Mouse (Mus musculus) CD4-positive, CD25-positive, alpha-beta regulatory T cell, adult 4 months (primary cell): ENCODE measurements around the gene Degs2. TPM values are rescaled to one million over a fixed set of nuclear protein-coding genes. Genes with fewer than 3 reads are reported as not detected.

Experiments used
- ATAC-seq: one replicate; pipeline ENCODE4 v1.8.0; 2017
- polyA plus RNA-seq, 2 experiments: library from polyadenylated mRNA; unstranded; fragments of 100-300 nt; shearing (Covaris generic); gene quantifications; one replicate each; pipeline ENCODE4 v1.2.1; 2017

The Degs2 gene
- polyA plus RNA-seq, 2 experiments from 2014 or later = 7.4 to 7.8 TPM

DNA sequence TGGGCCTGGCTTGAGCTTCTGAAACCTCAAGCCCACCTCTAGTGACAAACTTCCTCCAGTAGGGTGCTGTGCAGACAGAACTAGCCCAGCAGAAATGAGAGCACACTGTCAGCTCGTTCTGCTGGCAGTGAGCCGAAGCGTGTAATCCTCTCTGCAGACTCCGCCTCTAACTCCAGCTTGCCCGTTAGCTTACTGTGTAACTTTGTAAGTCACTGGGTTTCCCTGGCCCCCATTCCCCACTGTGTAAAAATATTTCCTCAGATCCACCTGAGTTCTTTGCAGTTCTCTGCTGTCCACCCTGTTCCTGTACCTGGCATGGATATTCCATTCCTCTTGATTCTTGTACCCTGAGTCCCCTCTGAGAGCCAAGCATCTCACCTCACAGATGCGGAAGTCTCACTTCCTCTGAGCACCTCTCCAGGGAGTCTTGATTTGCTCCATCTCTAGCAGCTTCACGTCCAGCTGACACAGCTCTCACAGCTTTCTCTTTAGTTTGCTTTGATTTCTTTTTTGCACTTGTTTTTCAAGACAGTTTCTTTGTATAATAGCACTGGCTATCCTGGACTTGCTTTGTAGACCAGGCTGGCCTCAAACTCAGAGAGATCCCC, 51.0 kb downstream of the Degs2 start:
- no peak for ATAC-seq

DNA sequence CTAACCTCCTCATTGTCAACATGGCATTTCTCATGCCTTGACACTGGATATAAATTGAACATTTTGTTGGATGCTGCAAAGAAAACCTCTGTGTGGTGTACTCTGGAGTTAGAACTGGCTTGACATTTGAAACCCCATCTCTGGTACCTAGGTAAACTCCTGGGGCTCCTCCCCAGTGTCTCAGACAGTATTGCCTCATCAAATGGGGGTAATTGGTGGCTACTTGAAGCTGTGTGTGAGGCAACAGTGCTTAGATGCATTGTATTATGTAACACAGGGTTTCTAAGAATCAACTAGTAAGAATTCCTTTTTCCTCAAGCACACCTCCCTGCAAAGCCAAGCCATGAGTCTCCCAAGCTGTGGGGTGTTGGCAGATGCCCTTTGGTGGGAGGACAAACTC, 54.3 kb downstream of the Degs2 start:
- ATAC-seq = no peak

DNA sequence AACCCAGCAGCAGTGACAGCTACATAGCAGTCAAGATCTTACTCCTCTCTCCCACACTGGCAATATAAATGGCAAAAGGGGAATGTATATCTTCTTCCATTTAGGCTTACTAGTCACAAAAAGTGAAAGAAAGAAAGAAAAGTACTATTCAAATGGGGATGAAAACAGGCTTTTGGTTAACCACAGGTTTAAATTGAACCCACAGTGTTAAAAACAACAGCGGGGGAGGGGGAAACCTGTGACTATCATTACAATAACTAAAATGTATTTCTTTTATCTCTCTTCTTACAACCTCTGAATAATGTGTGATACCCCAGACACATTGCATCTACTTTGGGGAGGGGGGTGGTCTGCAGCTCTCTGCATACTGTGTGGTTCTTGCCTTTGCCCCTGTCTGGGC, 55.9 kb downstream of the Degs2 start:
- peak; percentile 82 for ATAC-seq

DNA sequence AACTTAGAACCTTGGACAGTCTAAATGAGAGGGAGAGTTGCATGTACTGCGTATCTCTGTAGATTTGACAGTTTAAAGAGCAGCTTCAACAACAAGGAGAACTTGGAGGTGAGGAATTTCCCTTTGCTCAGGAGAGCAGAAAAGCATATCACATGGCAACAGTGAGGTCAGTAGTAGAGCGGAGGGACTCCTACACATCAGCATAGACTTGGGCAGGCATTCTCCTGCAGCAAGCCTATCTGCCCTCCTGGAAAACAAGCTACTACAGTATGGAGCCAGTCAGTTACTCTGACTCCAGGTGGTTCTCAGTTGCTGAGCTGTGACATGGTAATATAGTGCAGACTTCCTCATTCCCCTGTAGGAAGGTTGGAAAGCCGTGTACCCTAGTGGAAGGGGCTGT, 60.1 kb downstream of the Degs2 start:
- ATAC-seq = no peak

DNA sequence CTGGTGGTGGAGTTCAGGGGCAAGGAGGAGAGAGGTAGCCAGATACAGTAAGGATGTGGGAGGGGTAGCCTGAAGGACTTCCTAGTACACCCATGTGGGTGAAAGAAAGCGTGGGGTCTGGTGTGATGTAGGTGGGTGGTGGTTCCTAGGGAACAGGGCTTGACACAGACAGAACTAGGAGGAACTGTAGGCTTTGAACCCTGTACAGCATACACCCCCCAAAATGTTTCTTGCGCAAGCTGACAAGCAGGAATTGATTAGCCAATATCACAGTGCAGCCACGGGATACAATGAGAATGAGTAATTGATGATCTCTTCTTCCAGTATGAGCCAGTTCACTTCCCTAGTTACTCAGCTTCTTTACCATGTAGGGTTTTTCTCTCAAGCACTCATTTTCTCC, 63.0 kb downstream of the Degs2 start:
- no peak for ATAC-seq

GRCm38 (mm10) chr12:108637440-108637839, 64.7 kb downstream of the Degs2 start:
- ATAC-seq = no peak

DNA sequence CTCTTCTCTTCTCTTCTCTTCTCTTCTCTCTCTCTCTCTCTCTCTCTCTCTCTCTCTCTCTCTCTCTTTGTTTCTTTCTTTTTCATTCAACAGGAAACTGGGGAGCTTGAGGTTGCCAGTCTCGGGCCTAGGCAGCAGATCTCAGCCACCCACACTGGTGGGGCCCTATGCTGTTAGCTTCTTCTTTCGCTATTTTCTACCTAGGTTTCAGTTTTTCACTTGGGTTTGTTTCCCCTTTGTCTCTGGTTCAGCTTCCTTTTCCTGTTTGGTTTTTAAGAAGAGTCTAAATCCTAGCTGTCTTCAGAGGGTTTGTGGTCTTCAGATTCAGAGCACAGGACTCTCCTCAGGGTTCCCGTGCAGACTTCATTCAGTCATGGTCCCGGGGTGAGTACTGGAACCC, 66.6 kb downstream of the Degs2 start:
- peak; percentile 62 for ATAC-seq

GRCm38 (mm10) chr12:108634031-108634430, 68.1 kb downstream of the Degs2 start:
- peak; percentile 28 for ATAC-seq

- ATAC-seq = no peak
These were observed 69.6 kb downstream of the Degs2 start for GRCm38 (mm10) chr12:108632501-108632900.

DNA sequence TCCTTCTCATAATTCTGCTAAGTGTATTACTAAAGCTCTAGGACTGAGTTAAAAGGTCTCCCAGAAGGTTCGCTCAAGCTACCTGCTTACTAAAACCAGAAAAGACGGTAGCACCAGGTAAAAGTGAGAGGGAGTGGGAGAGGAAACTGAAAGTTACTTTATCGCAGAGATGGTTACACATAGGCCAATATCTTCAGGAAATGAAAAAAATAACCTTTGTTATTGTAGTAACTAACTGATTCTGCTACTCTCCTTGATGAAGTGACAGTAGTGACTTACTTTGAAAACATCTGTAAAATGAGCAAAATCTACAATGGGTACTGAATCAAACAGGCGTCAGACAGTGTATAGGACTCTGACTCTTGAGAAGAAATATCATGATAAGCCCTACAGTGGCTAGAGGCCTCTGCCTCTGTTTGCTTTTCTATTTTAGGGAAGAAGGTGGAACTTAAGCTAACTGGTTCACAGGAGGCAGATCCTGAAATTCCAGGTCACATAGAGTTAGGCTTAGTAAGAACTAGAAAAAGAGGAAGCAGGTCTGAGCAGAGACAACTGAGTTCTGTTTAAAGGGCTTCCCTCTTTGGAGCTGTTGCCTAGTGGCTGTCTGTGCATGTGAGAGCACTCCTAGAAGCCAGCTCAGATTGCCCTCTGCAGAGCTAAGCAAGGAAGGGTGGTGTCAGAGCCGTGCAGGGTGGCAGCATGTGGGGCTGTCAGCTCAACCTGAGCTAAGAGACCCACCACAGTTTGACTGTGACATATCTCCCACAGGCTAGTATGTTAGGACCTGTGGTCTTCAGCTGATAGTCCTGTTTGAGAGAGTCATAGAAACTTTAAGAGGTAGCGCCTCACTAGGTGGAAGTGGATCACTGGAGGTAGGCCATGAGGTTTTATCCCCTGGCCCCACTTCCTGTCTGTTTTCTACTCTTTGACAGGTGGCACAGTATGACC, 71.1 kb downstream of the Degs2 start:
- ATAC-seq = peak; percentile 59

GRCm38 (mm10) chr12:108629556-108629955, 72.6 kb downstream of the Degs2 start:
- no peak for ATAC-seq

Other genes with a start within 250 kb of the Degs2 start
- gene Evl, start 147.6 kb downstream of the Degs2 start, polyA plus RNA-seq = 100 to 1,000 TPM; 313 to 337 TPM
- 10 to 100 TPM; 12.7 to 17.1 TPM for gene Yy1, start 90.7 kb upstream of the Degs2 start, polyA plus RNA-seq
- 1 to 10 TPM; 3.0 to 3.8 TPM for gene Slc25a29, start 133.6 kb upstream of the Degs2 start, polyA plus RNA-seq
- gene Slc25a47, start 133.7 kb upstream of the Degs2 start, polyA plus RNA-seq = 1 to 10 TPM; 1.2 to 2.6 TPM
- 10 to 100 TPM in 1 of 2 experiments, 1 to 10 TPM in 1; 5.7 to 19.2 TPM for gene Wdr25, start 191.3 kb upstream of the Degs2 start, polyA plus RNA-seq
- gene Wars, start 191.9 kb upstream of the Degs2 start, polyA plus RNA-seq = 10 to 100 TPM; 52.8 to 85.9 TPM